Mouse (Mus musculus): ENCODE results near the gene Grm4. TPM values are rescaled to one million over a fixed set of nuclear protein-coding genes. Genes with fewer than 3 reads are reported as not detected.
"Not testable (repeated sequence)": the region's sequence is repeated elsewhere in the genome, so short reads cannot be mapped to it uniquely, and the experiment has no call there.

Gene Grm4
- polyA plus RNA-seq, 1 experiment from 2014 or later = 10.0 TPM

GRCm38 (mm10) chr17:27385513-27386261 lies 135.5 kb downstream of the Grm4 start:
- Histone ChIP-seq H3K9ac (ENCODE audit: low read depth, low read length) (no peak overlapping the region), H3K4me1 (ENCODE audit: control insufficient read depth, insufficient read depth, low read depth, low read length) (peaks cover 15% of the 10 kb centered on the region), H3K4me3 (ENCODE audit: low read length) (no peak overlapping the region), H3K27ac (ENCODE audit: low read depth, low read length) (no peak overlapping the region), H3K27me3 (replicated peaks; ENCODE audit: control insufficient read depth, insufficient read depth, low read length) (no peaks in the 10 kb centered on the region), H3K36me3 (ENCODE audit: control insufficient read depth, insufficient read depth, low read length) (no peaks in the 10 kb centered on the region), H3K9me3 (ENCODE audit: control insufficient read depth, low read length) (no peaks in the 10 kb centered on the region; the same call in 1 of the 2 replicates), H3K4me2 (ENCODE audit: low read length) (no peak overlapping the region)
- ATAC-seq = no peak
- WGBS = 44% methylated on average over 17 of the region's 17 CpGs

- Histone ChIP-seq H3K27ac (ENCODE audit: low read depth, low read length) (no peak overlapping the region), H3K27me3 (replicated peaks; ENCODE audit: control insufficient read depth, insufficient read depth, low read length) (no peaks in the 10 kb centered on the region), H3K4me3 (ENCODE audit: low read length) (no peak overlapping the region), H3K4me2 (ENCODE audit: low read length) (no peak overlapping the region), H3K36me3 (ENCODE audit: control insufficient read depth, insufficient read depth, low read length) (no peaks in the 10 kb centered on the region), H3K9me3 (ENCODE audit: control insufficient read depth, low read length) (no peaks in the 10 kb centered on the region; the same call in 1 of the 2 replicates), H3K4me1 (ENCODE audit: control insufficient read depth, insufficient read depth, low read depth, low read length) (peaks cover 4% of the 10 kb centered on the region; the same call in 1 of the 2 replicates), H3K9ac (ENCODE audit: low read depth, low read length) (no peak overlapping the region)
- 61% methylated on average over 11 of the region's 11 CpGs for WGBS
- ATAC-seq = no peak
Observed at GRCm38 (mm10) chr17:27382916-27383315, 138.3 kb downstream of the Grm4 start.

GRCm38 (mm10) chr17:27380911-27381459 lies 140.2 kb downstream of the Grm4 start:
- H3K27ac ChIP-seq (ENCODE audit: low read depth, low read length); H3K27me3 ChIP-seq (replicated peaks; ENCODE audit: control insufficient read depth, insufficient read depth, low read length); H3K4me1 ChIP-seq (ENCODE audit: control insufficient read depth, insufficient read depth, low read depth, low read length); H3K9me3 ChIP-seq (ENCODE audit: control insufficient read depth, low read length); H3K4me2 ChIP-seq (ENCODE audit: low read length); H3K36me3 ChIP-seq (ENCODE audit: control insufficient read depth, insufficient read depth, low read length); H3K4me3 ChIP-seq (ENCODE audit: low read length); H3K9ac ChIP-seq (ENCODE audit: low read depth, low read length); ATAC-seq: not testable (repeated sequence)
- WGBS = 70% methylated on average over 9 of the region's 9 CpGs

DNA sequence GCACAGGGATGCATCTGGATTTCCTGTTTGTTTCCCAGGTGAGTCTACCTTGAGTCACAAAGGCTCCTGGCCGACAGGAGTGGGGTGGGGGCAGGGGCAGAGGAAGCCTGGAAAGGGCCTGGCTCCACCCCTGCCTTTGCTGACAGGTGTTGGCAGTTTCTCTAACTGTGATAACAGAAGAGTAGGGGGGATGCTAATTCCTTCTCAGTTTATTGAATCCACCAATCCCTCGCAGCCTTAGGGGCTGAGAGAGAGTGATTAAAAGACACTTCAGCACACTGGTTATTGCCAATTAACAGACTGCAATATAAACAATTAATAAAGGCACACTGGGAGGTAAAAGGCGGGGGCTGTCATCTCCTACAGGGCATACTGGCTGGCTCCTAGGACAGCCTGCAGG lies 142.2 kb downstream of the Grm4 start:
- Histone ChIP-seq H3K4me2 (ENCODE audit: low read length) (no peak overlapping the region), H3K27me3 (replicated peaks; ENCODE audit: control insufficient read depth, insufficient read depth, low read length) (no peaks in the 10 kb centered on the region), H3K9ac (ENCODE audit: low read depth, low read length) (no peak overlapping the region), H3K4me1 (ENCODE audit: control insufficient read depth, insufficient read depth, low read depth, low read length) (no peaks in the 10 kb centered on the region), H3K27ac (ENCODE audit: low read depth, low read length) (no peak overlapping the region), H3K9me3 (ENCODE audit: control insufficient read depth, low read length) (peaks cover 4% of the 10 kb centered on the region), H3K36me3 (ENCODE audit: control insufficient read depth, insufficient read depth, low read length) (no peaks in the 10 kb centered on the region), H3K4me3 (ENCODE audit: low read length) (no peak overlapping the region)
- ATAC-seq = no peak
- 39% methylated on average over 3 of the region's 3 CpGs for WGBS

DNA sequence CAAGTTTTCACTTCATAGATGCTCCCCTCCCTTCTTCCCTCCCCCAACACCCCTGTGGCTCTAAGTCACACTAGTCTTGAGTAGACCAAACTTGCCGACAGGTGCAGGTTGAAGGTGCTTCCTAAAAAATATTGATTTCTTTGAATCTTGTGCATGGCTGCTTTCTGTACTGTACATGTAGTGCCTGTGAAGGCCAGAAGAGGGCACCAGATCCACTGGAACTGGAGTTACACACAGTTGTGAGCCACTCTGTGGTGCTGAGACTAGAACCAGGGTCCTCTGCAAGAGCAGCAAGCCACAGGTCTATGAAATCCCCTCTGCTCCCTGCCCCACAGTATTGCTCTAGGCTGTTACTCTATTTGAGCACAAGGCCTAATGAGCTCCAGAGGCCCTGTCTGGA lies 144.1 kb downstream of the Grm4 start:
- Histone ChIP-seq H3K27me3 (replicated peaks; ENCODE audit: control insufficient read depth, insufficient read depth, low read length) (no peaks in the 10 kb centered on the region), H3K4me3 (ENCODE audit: low read length) (no peak overlapping the region), H3K4me1 (ENCODE audit: control insufficient read depth, insufficient read depth, low read depth, low read length) (no peaks in the 10 kb centered on the region), H3K9me3 (ENCODE audit: control insufficient read depth, low read length) (peaks cover 4% of the 10 kb centered on the region), H3K4me2 (ENCODE audit: low read length) (no peak overlapping the region), H3K27ac (ENCODE audit: low read depth, low read length) (no peak overlapping the region), H3K36me3 (ENCODE audit: control insufficient read depth, insufficient read depth, low read length) (no peaks in the 10 kb centered on the region), H3K9ac (ENCODE audit: low read depth, low read length) (no peak overlapping the region)
- ATAC-seq = no peak
- whole genome bisulfite sequencing = 97% methylated on average over 1 of the region's 1 CpGs

- WGBS = 87% methylated on average over 5 of the region's 5 CpGs
- H3K27me3 ChIP-seq (replicated peaks; ENCODE audit: control insufficient read depth, insufficient read depth, low read length) = no peaks in the 10 kb centered on the region
- no peak for ATAC-seq
- H3K4me2 ChIP-seq (ENCODE audit: low read length) = no peak overlapping the region
- H3K27ac ChIP-seq (ENCODE audit: low read depth, low read length) = no peak overlapping the region
- no peak overlapping the region for H3K9ac ChIP-seq (ENCODE audit: low read depth, low read length)
- H3K36me3 ChIP-seq (ENCODE audit: control insufficient read depth, insufficient read depth, low read length) = no peaks in the 10 kb centered on the region
- H3K9me3 ChIP-seq (ENCODE audit: control insufficient read depth, low read length) = peaks cover 4% of the 10 kb centered on the region
- no peak overlapping the region for H3K4me3 ChIP-seq (ENCODE audit: low read length)
- H3K4me1 ChIP-seq (ENCODE audit: control insufficient read depth, insufficient read depth, low read depth, low read length) = no peaks in the 10 kb centered on the region
Observed at GRCm38 (mm10) chr17:27375551-27375950, 145.7 kb downstream of the Grm4 start.

Other genes with a start within 250 kb of the Grm4 start
- gene Hmga1, start 35.1 kb upstream of the Grm4 start, polyA plus RNA-seq (2015; fragmentation: Nextera tagmentation; extraction: Ambion mirVana) = 144 and 155 TPM in 2 replicates
- gene AI413582, start 44.4 kb upstream of the Grm4 start, polyA plus RNA-seq (2015; fragmentation: Nextera tagmentation; extraction: Ambion mirVana) = 77.2 and 83.3 TPM in 2 replicates
- 253 and 269 TPM in 2 replicates for gene Nudt3, start 102.1 kb upstream of the Grm4 start, polyA plus RNA-seq (2015; fragmentation: Nextera tagmentation; extraction: Ambion mirVana)
- not detected in 2 replicates for gene RPS10-NUDT3, start 113.8 kb upstream of the Grm4 start, polyA plus RNA-seq (2015; fragmentation: Nextera tagmentation; extraction: Ambion mirVana)
- 404 and 408 TPM in 2 replicates for gene Rps10, start 115.3 kb upstream of the Grm4 start, polyA plus RNA-seq (2015; fragmentation: Nextera tagmentation; extraction: Ambion mirVana)
- 67.0 and 77.9 TPM in 2 replicates for gene Pacsin1, start 134.1 kb upstream of the Grm4 start, polyA plus RNA-seq (2015; fragmentation: Nextera tagmentation; extraction: Ambion mirVana)
- 0.60 and 1.6 TPM in 2 replicates for gene Spdef, start 207.6 kb upstream of the Grm4 start, polyA plus RNA-seq (2015; fragmentation: Nextera tagmentation; extraction: Ambion mirVana)

Measured in hindbrain, embryonic 16.5 days (tissue).